ENCODE assay signal across 10 mouse cellular contexts in the genomic region with DNA sequence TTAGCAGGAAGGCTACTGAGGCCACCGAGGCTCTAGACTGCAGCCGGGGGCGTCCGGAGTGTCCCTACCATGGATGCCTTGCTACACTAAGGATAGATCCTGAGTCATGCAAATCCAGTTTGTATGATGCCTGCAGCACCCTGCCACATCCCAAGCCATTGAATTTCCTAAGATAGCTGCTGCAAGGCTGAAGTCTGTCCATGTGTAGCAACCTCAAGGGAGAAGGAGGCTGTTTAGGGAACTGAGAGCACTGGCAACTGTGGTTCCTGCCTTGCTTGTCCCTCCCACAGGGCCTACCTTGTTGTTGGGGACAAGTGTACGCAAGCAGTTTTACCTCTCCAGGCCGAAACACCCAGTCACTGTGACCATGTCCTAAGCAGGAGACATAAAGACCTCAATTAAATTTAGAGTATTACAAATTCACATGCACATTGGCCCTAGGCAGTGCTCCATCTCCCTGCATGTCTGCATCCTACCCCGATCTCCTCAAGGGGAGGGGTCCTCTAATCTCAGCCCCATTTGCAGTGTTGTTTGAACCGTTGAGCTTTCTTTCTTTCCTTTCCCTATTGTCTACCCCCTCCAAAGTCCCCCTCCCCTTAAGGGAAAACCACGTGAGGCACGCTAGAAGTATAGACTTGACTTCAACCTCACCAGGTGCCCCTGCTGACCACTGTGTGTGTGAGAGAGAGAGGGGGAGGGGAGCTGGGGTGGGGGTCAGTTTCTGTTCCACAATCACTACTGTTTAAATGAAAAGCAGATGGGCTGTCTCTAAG.
DNase-seq lines count a peak whose midpoint lies in the region; ATAC-seq lines count a peak whose summit lies in the region.
"Had no signal": no experiment of that assay in that cellular context is flagged by ENCODE, and none has a peak within 500 bp of the region (broad histone marks: within the 10 kb centered on the region; RNA-seq: fewer than 3 reads in every experiment).

No protein-coding gene starts in this region.

- no peak overlapping the region for H3K4me2 ChIP-seq in hindbrain, embryonic 11.5 days (replicated peaks; ENCODE audit: low read depth, low read length)
- H3K4me2 ChIP-seq in hindbrain, embryonic 16.5 days (ENCODE audit: low read length), result no peak overlapping the region
- no peak overlapping the region for H3K4me2 ChIP-seq in embryonic facial prominence, embryonic 11.5 days (ENCODE audit: low read depth, low read length)
- no peak overlapping the region for H3K4me2 ChIP-seq in limb, embryonic 11.5 days (ENCODE audit: low read depth, severe bottlenecking)

- WGBS in hindbrain, embryonic 11.5 days, result 67% methylated on average over 10 of the region's 10 CpGs
- WGBS in hindbrain, embryonic 16.5 days, result 58% methylated on average over 10 of the region's 10 CpGs
- 61% methylated on average over 10 of the region's 10 CpGs for WGBS in embryonic facial prominence, embryonic 11.5 days
- WGBS in limb, embryonic 11.5 days, result 64% methylated on average over 10 of the region's 10 CpGs

- 0 out of 2 replicates have a peak, but pooled peaks have one; percentile 10 for ATAC-seq in hindbrain, embryonic 11.5 days (ENCODE audit: low FRiP score)
- no peak for ATAC-seq in hindbrain, embryonic 16.5 days
- ATAC-seq in embryonic facial prominence, embryonic 11.5 days (replicated peaks; ENCODE audit: insufficient number of reproducible peaks, low FRiP score, low TSS enrichment, low read depth), result peak; percentile 50; the same call in 1 of the 2 replicates
- peak; percentile 54; the same call in 1 of the 2 replicates for ATAC-seq in limb, embryonic 11.5 days (ENCODE audit: insufficient number of reproducible peaks, low FRiP score, low TSS enrichment, low read depth)
- ATAC-seq in cerebellum, adult (ENCODE audit: insufficient number of reproducible peaks, low FRiP score, low TSS enrichment), result no peak
- no peak for ATAC-seq in activated CD4-positive, CD25-positive, alpha-beta regulatory T cell, adult 4 months

- no peaks in the 10 kb centered on the region; the same call in 1 of the 2 replicates for H3K4me1 ChIP-seq in hindbrain, embryonic 11.5 days (replicated peaks; ENCODE audit: control insufficient read depth, insufficient read depth, low read length)
- peaks cover 4% of the 10 kb centered on the region; the same call in 1 of the 2 replicates for H3K4me1 ChIP-seq in hindbrain, embryonic 16.5 days (ENCODE audit: control insufficient read depth, insufficient read depth, low read depth, low read length)
- peaks cover 9% of the 10 kb centered on the region for H3K4me1 ChIP-seq in embryonic facial prominence, embryonic 11.5 days (ENCODE audit: control insufficient read depth, insufficient read depth, low read length)
- peaks cover 35% of the 10 kb centered on the region for H3K4me1 ChIP-seq in limb, embryonic 11.5 days (ENCODE audit: control insufficient read depth, insufficient read depth, low read length)

- no peak overlapping the region for H3K4me3 ChIP-seq in hindbrain, embryonic 11.5 days (ENCODE audit: low read depth, low read length)
- no peak overlapping the region for H3K4me3 ChIP-seq in hindbrain, embryonic 16.5 days (ENCODE audit: low read length)
- no peak overlapping the region for H3K4me3 ChIP-seq in embryonic facial prominence, embryonic 11.5 days (ENCODE audit: low read depth, low read length)
- H3K4me3 ChIP-seq in limb, embryonic 11.5 days (ENCODE audit: low read depth, low read length), result no peak overlapping the region

- H3K27me3 ChIP-seq in hindbrain, embryonic 11.5 days (ENCODE audit: control insufficient read depth, insufficient read depth, low read length), result no peaks in the 10 kb centered on the region
- no peaks in the 10 kb centered on the region for H3K27me3 ChIP-seq in hindbrain, embryonic 16.5 days (replicated peaks; ENCODE audit: control insufficient read depth, insufficient read depth, low read length)
- no peaks in the 10 kb centered on the region for H3K27me3 ChIP-seq in embryonic facial prominence, embryonic 11.5 days (ENCODE audit: control insufficient read depth, insufficient read depth, low read length)
- H3K27me3 ChIP-seq in limb, embryonic 11.5 days (ENCODE audit: control insufficient read depth, insufficient read depth, low read length), result no peaks in the 10 kb centered on the region

- no peak overlapping the region for H3K27ac ChIP-seq in hindbrain, embryonic 11.5 days (ENCODE audit: low read depth, low read length)
- no peak overlapping the region for H3K27ac ChIP-seq in hindbrain, embryonic 16.5 days (ENCODE audit: low read depth, low read length)
- no peak overlapping the region for H3K27ac ChIP-seq in embryonic facial prominence, embryonic 11.5 days (replicated peaks; ENCODE audit: low read depth, low read length)
- no peak overlapping the region for H3K27ac ChIP-seq in limb, embryonic 11.5 days (replicated peaks; ENCODE audit: low read depth, low read length)

- H3K9ac ChIP-seq in hindbrain, embryonic 11.5 days (ENCODE audit: low read depth, low read length), result no peak overlapping the region
- H3K9ac ChIP-seq in hindbrain, embryonic 16.5 days (ENCODE audit: low read depth, low read length), result no peak overlapping the region
- no peak overlapping the region for H3K9ac ChIP-seq in embryonic facial prominence, embryonic 11.5 days (replicated peaks; ENCODE audit: low read length)
- no peak overlapping the region for H3K9ac ChIP-seq in limb, embryonic 11.5 days (ENCODE audit: low read length)

- H3K36me3 ChIP-seq in hindbrain, embryonic 11.5 days (ENCODE audit: control insufficient read depth, insufficient read depth, low read length), result no peaks in the 10 kb centered on the region
- no peaks in the 10 kb centered on the region for H3K36me3 ChIP-seq in hindbrain, embryonic 16.5 days (ENCODE audit: control insufficient read depth, insufficient read depth, low read length)
- H3K36me3 ChIP-seq in embryonic facial prominence, embryonic 11.5 days (replicated peaks; ENCODE audit: control insufficient read depth, insufficient read depth, low read depth, low read length), result no peaks in the 10 kb centered on the region; the same call in 1 of the 2 replicates
- H3K36me3 ChIP-seq in limb, embryonic 11.5 days (ENCODE audit: control insufficient read depth, insufficient read depth, low read length), result peaks cover 7% of the 10 kb centered on the region; the same call in 1 of the 2 replicates

- no peak for DNase-seq in hindbrain, embryonic 11.5 days (ENCODE audit: low spot score)
- peak; percentile 82 for DNase-seq in A20 (ENCODE audit: low read depth, low spot score)
- peak; percentile 60 for DNase-seq in embryonic facial prominence, embryonic 11.5 days (ENCODE audit: low spot score)
- DNase-seq in limb, embryonic 11.5 days (ENCODE audit: low spot score), result no peak
- no peak for DNase-seq in Muller cell, postnatal 12 days (ENCODE audit: inconsistent ontology term)
- DNase-seq: cerebellum, adult 9-11 months; gastrocnemius, postnatal 10 days had no signal

- no peaks in the 10 kb centered on the region for H3K9me3 ChIP-seq in hindbrain, embryonic 11.5 days (ENCODE audit: control insufficient read depth, low read length)
- no peaks in the 10 kb centered on the region for H3K9me3 ChIP-seq in hindbrain, embryonic 16.5 days (ENCODE audit: control insufficient read depth, low read length)
- H3K9me3 ChIP-seq in embryonic facial prominence, embryonic 11.5 days (replicated peaks; ENCODE audit: control insufficient read depth, low read length), result no peaks in the 10 kb centered on the region
- no peaks in the 10 kb centered on the region; the same call in 1 of the 2 replicates for H3K9me3 ChIP-seq in limb, embryonic 11.5 days (ENCODE audit: control insufficient read depth, low read length)

Comparison
In these comparisons a context has a peak if more than half of its experiments do, and no peak if none do; other contexts are left out.
1. ATAC-seq: peak in hindbrain, embryonic 11.5 days (single experiment), embryonic facial prominence, embryonic 11.5 days (single experiment) and limb, embryonic 11.5 days (single experiment); none in hindbrain, embryonic 16.5 days (single experiment), cerebellum, adult (single experiment) and activated CD4-positive, CD25-positive, alpha-beta regulatory T cell, adult 4 months (single experiment).
2. DNase-seq: peak in A20 (single experiment) and embryonic facial prominence, embryonic 11.5 days (single experiment); none in hindbrain, embryonic 11.5 days (single experiment), limb, embryonic 11.5 days (single experiment) and Muller cell, postnatal 12 days (single experiment).